Mouse (Mus musculus): ENCODE measurements around the gene Ptgdr.
"Not testable (repeated sequence)": the region's sequence is repeated elsewhere in the genome, so short reads cannot be mapped to it uniquely, and the experiment has no call there.

Ptgdr gene

GRCm38 (mm10) chr14:44858868-44859613 lies at the start of gene Ptgdr:
Gene Ptgdr, minus strand, starts transcription at chr14:44859375.
- DNase-seq (ENCODE audit: low spot score in 2 of 2), result no peak

GRCm38 (mm10) chr14:44907774-44908173 lies 48.6 kb upstream of the Ptgdr start:
- no peak for DNase-seq (ENCODE audit: low spot score in 2 of 2)

GRCm38 (mm10) chr14:44904199-44904598 lies 45.0 kb upstream of the Ptgdr start:
- DNase-seq (ENCODE audit: low spot score in 2 of 2), result no peak

- not testable (repeated sequence) for DNase-seq (ENCODE audit: low spot score in 2 of 2)
Observed at GRCm38 (mm10) chr14:44901735-44902134, 42.6 kb upstream of the Ptgdr start.

- peak in 1 of 2 experiments; percentile 14 for DNase-seq (ENCODE audit: low spot score in 2 of 2)
Observed at GRCm38 (mm10) chr14:44891387-44892132, 32.4 kb upstream of the Ptgdr start.

GRCm38 (mm10) chr14:44869686-44870085 lies 10.5 kb upstream of the Ptgdr start:
- DNase-seq (ENCODE audit: low spot score in 2 of 2), result no peak

- no peak for DNase-seq (ENCODE audit: low spot score in 2 of 2)
Observed at GRCm38 (mm10) chr14:44865661-44866060, 6.5 kb upstream of the Ptgdr start.

- DNase-seq (ENCODE audit: low spot score in 2 of 2), result no peak
Observed at GRCm38 (mm10) chr14:44863086-44863485, 3.9 kb upstream of the Ptgdr start.

- no peak for DNase-seq (ENCODE audit: low spot score in 2 of 2)
Observed at GRCm38 (mm10) chr14:44861161-44861560, 2.0 kb upstream of the Ptgdr start.

- DNase-seq (ENCODE audit: low spot score in 2 of 2), result no peak
Observed at GRCm38 (mm10) chr14:44858372-44858771, 803 bp downstream of the Ptgdr start.

GRCm38 (mm10) chr14:44850637-44851036 lies 8.5 kb downstream of the Ptgdr start:
- not testable (repeated sequence) for DNase-seq (ENCODE audit: low spot score in 2 of 2)

GRCm38 (mm10) chr14:44847740-44848139 lies 11.4 kb downstream of the Ptgdr start:
- DNase-seq (ENCODE audit: low spot score in 2 of 2), result no peak

- DNase-seq (ENCODE audit: low spot score in 2 of 2), result no peak
Observed at GRCm38 (mm10) chr14:44846558-44847263, 12.5 kb downstream of the Ptgdr start.

- DNase-seq (ENCODE audit: low spot score in 2 of 2), result no peak
Observed at GRCm38 (mm10) chr14:44843768-44844755, 15.1 kb downstream of the Ptgdr start.

- DNase-seq (ENCODE audit: low spot score in 2 of 2), result no peak
Observed at GRCm38 (mm10) chr14:44838685-44839084, 20.5 kb downstream of the Ptgdr start.

- no peak for DNase-seq (ENCODE audit: low spot score in 2 of 2)
Observed at GRCm38 (mm10) chr14:44835132-44835531, 24.0 kb downstream of the Ptgdr start.

- DNase-seq (ENCODE audit: low spot score in 2 of 2), result not testable (repeated sequence)
Observed at GRCm38 (mm10) chr14:44834134-44834533, 25.0 kb downstream of the Ptgdr start.

- not testable (repeated sequence) for DNase-seq (ENCODE audit: low spot score in 2 of 2)
Observed at GRCm38 (mm10) chr14:44833096-44833495, 26.1 kb downstream of the Ptgdr start.

- no peak for DNase-seq (ENCODE audit: low spot score in 2 of 2)
Observed at GRCm38 (mm10) chr14:44827736-44828135, 31.4 kb downstream of the Ptgdr start.

- no peak for DNase-seq (ENCODE audit: low spot score in 2 of 2)
Observed at GRCm38 (mm10) chr14:44821177-44822057, 37.8 kb downstream of the Ptgdr start.
